Mouse (Mus musculus) stomach, postnatal 0 days (tissue): ENCODE measurements around the gene Dpp10. TPM values are rescaled to one million over a fixed set of nuclear protein-coding genes. Genes with fewer than 3 reads are reported as not detected.

Experiments
- ATAC-seq: fragments of 200-750 bp; cut with Nextera tagmentation; 2 replicates; pipeline ENCODE4 v1.8.0; 2017; ENCODE audit not compliant: low FRiP score, low TSS enrichment
- DNase-seq: peaks from one replicate; pipeline ENCODE4 v3.0.0-alpha.2; 2016; ENCODE audit warnings: low spot score
- H3K27ac ChIP-seq: fragments of 300-500 bp; sonication (generic); replicated peaks from 2 replicates; pipeline ENCODE4 v1.5.1; 2014; ENCODE audit warnings: mild to moderate bottlenecking, control low read depth
- H3K27me3 ChIP-seq: fragments of 300-500 bp; sonication (generic); 2 replicates; pipeline ENCODE4 v1.6.1; 2014; ENCODE audit warnings: low read length; ENCODE audit not compliant: control insufficient read depth, insufficient read depth
- H3K36me3 ChIP-seq: fragments of 300-500 bp; sonication (generic); 2 replicates; pipeline ENCODE4 v1.6.1; 2014; ENCODE audit warnings: low read length, mixed read lengths; ENCODE audit not compliant: control insufficient read depth, insufficient read depth
- H3K4me1 ChIP-seq: fragments of 300-500 bp; sonication (generic); replicated peaks from 2 replicates; pipeline ENCODE4 v1.6.1; 2014; ENCODE audit warnings: antibody characterized with exemption; ENCODE audit not compliant: control insufficient read depth, insufficient read depth
- H3K4me2 ChIP-seq: fragments of 300-500 bp; sonication (generic); replicated peaks from 2 replicates; pipeline ENCODE4 v1.6.1; 2014; ENCODE audit warnings: low read depth, mild to moderate bottlenecking, control low read depth, moderate library complexity
- H3K4me3 ChIP-seq: fragments of 300-500 bp; sonication (generic); 2 replicates; pipeline ENCODE4 v1.5.1; 2014; ENCODE audit warnings: low read depth, low read length, control low read depth
- H3K9ac ChIP-seq: fragments of 300-500 bp; sonication (generic); 2 replicates; pipeline ENCODE4 v1.6.1; 2014; ENCODE audit warnings: mild to moderate bottlenecking, low read length, control low read depth, mixed read lengths
- H3K9me3 ChIP-seq: fragments of 300-500 bp; sonication (generic); 2 replicates; pipeline ENCODE4 v1.6.1; 2016; ENCODE audit warnings: low read length; ENCODE audit not compliant: control insufficient read depth
- CTCF ChIP-seq: IDR thresholded peaks from 2 replicates; pipeline ENCODE4 v1.5.1; 2016; ENCODE audit warnings: antibody characterized with exemption, low read depth, mild to moderate bottlenecking, moderate library complexity
- EP300 ChIP-seq: optimal IDR thresholded peaks from 2 replicates; pipeline ENCODE3; 2016; ENCODE audit warnings: antibody characterized with exemption
- WGBS: fragments of 180-500 bp; shearing (Covaris S2); extraction: QIAGEN DNeasy Blood & Tissue Kit; methylation state at CpG from one replicate; pipeline ENCODE4 v1.1.7; 2014; 5-methylcytosine and 5-hydroxymethylcytosine counted together
- polyA plus RNA-seq: library from polyadenylated mRNA; unstranded; fragments of >200 nt; fragmentation: Nextera tagmentation; extraction: Ambion mirVana; gene quantifications from 2 replicates; pipeline ENCODE4 v1.2.1, GENCODE M21; 2015

Dpp10 gene
- polyA plus RNA-seq, 1 experiment from 2014 or later, result 0.75 TPM

GRCm38 (mm10) chr1:123927278-123928002 is 117.9 kb downstream of the Dpp10 start:
- Histone ChIP-seq H3K4me2 (no peak overlapping the region), H3K9ac (no peak overlapping the region), H3K9me3 (no peaks in the 10 kb centered on the region), H3K27ac (no peak overlapping the region), H3K4me3 (no peak overlapping the region), H3K27me3 (no peaks in the 10 kb centered on the region), H3K4me1 (no peaks in the 10 kb centered on the region), H3K36me3 (no peaks in the 10 kb centered on the region)
- no peak for DNase-seq
- TF ChIP-seq CTCF (no peak), EP300 (no peak)
- no peak for ATAC-seq

- Histone ChIP-seq H3K27ac (no peak overlapping the region), H3K9ac (no peak overlapping the region), H3K9me3 (no peaks in the 10 kb centered on the region), H3K27me3 (no peaks in the 10 kb centered on the region), H3K4me3 (no peak overlapping the region), H3K4me2 (no peak overlapping the region), H3K4me1 (no peaks in the 10 kb centered on the region), H3K36me3 (no peaks in the 10 kb centered on the region)
- ATAC-seq (no peak), DNase-seq (no peak)
- no peak for TF ChIP-seq EP300
- no peak for TF ChIP-seq CTCF
- WGBS, result 75% methylated on average over 1 of the region's 1 CpGs
Observed at GRCm38 (mm10) chr1:123924905-123925304, 120.5 kb downstream of the Dpp10 start.

DNA sequence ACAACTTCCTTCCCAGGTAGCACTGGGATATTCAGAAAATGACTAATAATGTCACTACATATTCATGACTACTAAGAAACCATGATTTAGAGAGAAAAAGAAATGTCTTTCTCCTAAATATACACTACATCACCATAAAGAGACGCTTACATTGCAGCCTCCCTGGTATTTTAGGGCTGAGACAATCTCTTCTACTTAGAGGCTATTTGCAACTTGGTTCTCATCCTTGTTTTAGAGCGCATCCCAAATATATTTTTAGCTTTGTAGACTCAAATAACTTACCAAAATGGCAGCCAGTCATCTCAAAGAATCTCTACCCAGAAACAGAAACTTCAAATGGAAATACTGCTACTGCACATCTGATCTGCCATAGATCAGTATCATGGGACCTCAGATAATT is 121.5 kb downstream of the Dpp10 start:
- ATAC-seq (no peak), DNase-seq (no peak)
- Histone ChIP-seq H3K9me3 (no peaks in the 10 kb centered on the region), H3K27me3 (no peaks in the 10 kb centered on the region), H3K4me1 (no peaks in the 10 kb centered on the region), H3K36me3 (no peaks in the 10 kb centered on the region), H3K27ac (no peak overlapping the region), H3K9ac (no peak overlapping the region), H3K4me3 (no peak overlapping the region), H3K4me2 (no peak overlapping the region)
- WGBS, result 73% methylated on average over 2 of the region's 2 CpGs
- no peak for TF ChIP-seq EP300
- TF ChIP-seq CTCF, result no peak

- no peak for TF ChIP-seq EP300
- no peak for TF ChIP-seq CTCF
- Histone ChIP-seq H3K27ac (no peak overlapping the region), H3K4me1 (no peaks in the 10 kb centered on the region), H3K9ac (no peak overlapping the region), H3K27me3 (no peaks in the 10 kb centered on the region), H3K36me3 (no peaks in the 10 kb centered on the region), H3K4me3 (no peak overlapping the region), H3K4me2 (no peak overlapping the region), H3K9me3 (no peaks in the 10 kb centered on the region)
- WGBS, result 91% methylated on average over 1 of the region's 1 CpGs
- no peak for ATAC-seq
- no peak for DNase-seq
Observed at GRCm38 (mm10) chr1:123919606-123920005, 125.8 kb downstream of the Dpp10 start.

- DNase-seq (no peak), ATAC-seq (no peak)
- Histone ChIP-seq H3K9me3 (no peaks in the 10 kb centered on the region), H3K9ac (no peak overlapping the region), H3K4me3 (no peak overlapping the region), H3K4me1 (no peaks in the 10 kb centered on the region), H3K36me3 (no peaks in the 10 kb centered on the region), H3K27me3 (no peaks in the 10 kb centered on the region), H3K4me2 (no peak overlapping the region), H3K27ac (no peak overlapping the region)
- TF ChIP-seq CTCF, result no peak
- no peak for TF ChIP-seq EP300
- WGBS, result 72% methylated on average over 5 of the region's 5 CpGs
Observed at GRCm38 (mm10) chr1:123902628-123903027, 142.7 kb downstream of the Dpp10 start.

DNA sequence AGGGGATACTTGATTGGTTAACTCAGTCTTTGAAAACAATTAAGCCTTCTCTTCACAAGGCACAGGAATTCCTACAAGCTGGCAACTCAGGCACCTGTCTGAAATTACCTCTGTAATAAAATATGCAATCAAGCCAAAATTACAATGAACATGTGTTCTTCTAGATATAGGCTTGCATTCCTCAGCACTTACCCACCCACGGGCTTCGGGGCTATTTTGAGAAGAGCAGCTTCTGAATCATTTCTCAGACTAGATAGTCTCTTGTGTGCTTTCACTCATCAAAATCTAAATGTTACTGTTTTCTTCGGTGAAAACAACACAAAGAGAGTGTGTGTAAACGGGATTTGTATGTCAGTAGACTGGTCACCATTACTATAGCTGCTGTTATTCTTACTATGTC is 144.1 kb downstream of the Dpp10 start:
- no peaks in the 10 kb centered on the region for H3K36me3 ChIP-seq
- no peaks in the 10 kb centered on the region for H3K27me3 ChIP-seq
- no peaks in the 10 kb centered on the region for H3K4me1 ChIP-seq
- DNase-seq (no peak), ATAC-seq (no peak)
- H3K9ac ChIP-seq, result no peak overlapping the region
- no peaks in the 10 kb centered on the region for H3K9me3 ChIP-seq
- TF ChIP-seq EP300 (no peak), CTCF (no peak)
- no peak overlapping the region for H3K27ac ChIP-seq
- no peak overlapping the region for H3K4me2 ChIP-seq
- H3K4me3 ChIP-seq, result no peak overlapping the region
- WGBS, result 67% methylated on average over 4 of the region's 4 CpGs
